Mouse (Mus musculus): ENCODE measurements around the gene Kcnk13. TPM values are rescaled to one million over a fixed set of nuclear protein-coding genes. Genes with fewer than 3 reads are reported as not detected.
"Not testable (repeated sequence)": the region's sequence is repeated elsewhere in the genome, so short reads cannot be mapped to it uniquely, and the experiment has no call there.

Gene Kcnk13
- total RNA-seq, 4 experiments from 2014 or later: 0.10 to 0.20 (median 0.12) TPM; not detected in 1

- no peak for DNase-seq (ENCODE audit: low spot score in 2 of 2)
These were observed 1.2 kb downstream of the Kcnk13 start for GRCm38 (mm10) chr12:99965203-99966115.

- DNase-seq (ENCODE audit: low spot score in 2 of 2): no peak
These were observed 1.9 kb downstream of the Kcnk13 start for GRCm38 (mm10) chr12:99966116-99966770.

- DNase-seq (ENCODE audit: low spot score in 2 of 2): no peak
These were observed 2.6 kb downstream of the Kcnk13 start for GRCm38 (mm10) chr12:99966881-99967363.

GRCm38 (mm10) chr12:99969906-99970305 is 5.6 kb downstream of the Kcnk13 start:
- no peak for DNase-seq (ENCODE audit: low spot score in 2 of 2)

GRCm38 (mm10) chr12:99971205-99971894 is 7.1 kb downstream of the Kcnk13 start:
- not testable (repeated sequence) for DNase-seq (ENCODE audit: low spot score in 2 of 2)

GRCm38 (mm10) chr12:99972825-99973224 is 8.5 kb downstream of the Kcnk13 start:
- DNase-seq (ENCODE audit: low spot score in 2 of 2): no peak

GRCm38 (mm10) chr12:99973659-99974058 is 9.4 kb downstream of the Kcnk13 start:
- no peak for DNase-seq (ENCODE audit: low spot score in 2 of 2)

GRCm38 (mm10) chr12:99979541-99979940 is 15.2 kb downstream of the Kcnk13 start:
- no peak for DNase-seq (ENCODE audit: low spot score in 2 of 2)

GRCm38 (mm10) chr12:99986797-99987196 is 22.5 kb downstream of the Kcnk13 start:
- DNase-seq (ENCODE audit: low spot score in 2 of 2): no peak

GRCm38 (mm10) chr12:99988144-99988543 is 23.8 kb downstream of the Kcnk13 start:
- no peak for DNase-seq (ENCODE audit: low spot score in 2 of 2)

- DNase-seq (ENCODE audit: low spot score in 2 of 2): no peak
These were observed 28.1 kb downstream of the Kcnk13 start for GRCm38 (mm10) chr12:99992362-99992862.

GRCm38 (mm10) chr12:99993146-99993890 is 29.0 kb downstream of the Kcnk13 start:
- DNase-seq (ENCODE audit: low spot score in 2 of 2): no peak

- no peak for DNase-seq (ENCODE audit: low spot score in 2 of 2)
These were observed 31.7 kb downstream of the Kcnk13 start for GRCm38 (mm10) chr12:99995951-99996350.

GRCm38 (mm10) chr12:99999726-100000125 is 35.4 kb downstream of the Kcnk13 start:
- no peak for DNase-seq (ENCODE audit: low spot score in 2 of 2)

- DNase-seq (ENCODE audit: low spot score in 2 of 2): no peak
These were observed 36.1 kb downstream of the Kcnk13 start for GRCm38 (mm10) chr12:100000381-100000780.

GRCm38 (mm10) chr12:100001246-100001645 is 36.9 kb downstream of the Kcnk13 start:
- no peak for DNase-seq (ENCODE audit: low spot score in 2 of 2)

- DNase-seq (ENCODE audit: low spot score in 2 of 2): no peak
These were observed 37.6 kb downstream of the Kcnk13 start for GRCm38 (mm10) chr12:100001910-100002309.

GRCm38 (mm10) chr12:100002914-100003587 is 38.8 kb downstream of the Kcnk13 start:
- DNase-seq (ENCODE audit: low spot score in 2 of 2): no peak

GRCm38 (mm10) chr12:100005285-100005684 is 41.0 kb downstream of the Kcnk13 start:
- DNase-seq (ENCODE audit: low spot score in 2 of 2): no peak

- no peak for DNase-seq (ENCODE audit: low spot score in 2 of 2)
These were observed 42.4 kb downstream of the Kcnk13 start for GRCm38 (mm10) chr12:100006681-100007080.
